ENCODE assay signal across 11 mouse cellular contexts in the genomic region with DNA sequence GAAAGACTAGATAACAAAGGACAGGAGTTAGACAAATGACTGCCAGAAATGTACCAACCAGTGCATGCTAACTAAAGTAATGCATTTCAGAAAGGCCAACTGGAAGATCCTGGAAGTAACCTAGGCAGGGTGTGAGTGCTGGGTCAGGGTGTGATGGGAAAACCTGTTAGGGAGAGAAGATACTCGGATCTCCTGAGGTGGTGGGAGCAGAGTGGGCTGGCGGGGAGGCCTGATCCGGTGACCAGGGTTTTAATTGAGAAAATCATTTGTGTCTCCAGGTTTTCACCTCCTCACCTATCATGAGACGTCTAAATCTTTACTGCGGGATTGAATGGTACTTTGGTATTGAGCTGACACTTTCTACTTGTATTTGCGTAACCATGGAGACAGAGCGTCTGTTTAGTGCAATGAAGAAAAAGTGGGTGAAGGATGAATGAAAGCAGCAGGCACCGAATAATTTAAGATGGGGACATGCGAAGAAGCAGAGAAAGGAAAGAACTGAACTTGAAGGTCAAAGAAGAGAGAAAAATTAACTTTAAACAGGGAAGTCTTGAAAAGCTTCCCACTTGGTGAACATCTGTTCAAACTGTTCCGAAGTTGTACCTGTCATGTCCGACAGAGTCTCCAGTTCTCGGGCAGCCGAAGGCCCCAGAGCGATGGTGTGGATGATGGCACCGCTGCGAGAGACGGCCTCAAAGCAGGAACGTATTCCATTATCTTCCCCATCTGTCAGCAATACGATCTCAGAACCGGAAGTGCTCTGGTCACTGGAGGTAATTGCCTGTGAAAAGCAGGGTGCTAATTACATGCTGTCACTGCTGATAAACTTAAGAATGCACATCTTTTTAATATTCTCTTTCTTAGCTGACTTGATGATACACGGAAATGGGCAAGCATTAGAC. TPM values are rescaled to one million over a fixed set of nuclear protein-coding genes. Genes with fewer than 3 reads are reported as not detected.
DNase-seq lines count a peak whose midpoint lies in the region; ATAC-seq and TF ChIP-seq lines count a peak whose summit lies in the region.
"Not testable (repeated sequence)": the region's sequence is repeated elsewhere in the genome, so short reads cannot be mapped to it uniquely, and the experiment has no call there.
"Had no signal": no experiment of that assay in that cellular context is flagged by ENCODE, and none has a peak within 500 bp of the region (broad histone marks: within the 10 kb centered on the region; RNA-seq: fewer than 3 reads in every experiment).

No protein-coding gene starts in this region.

- not testable (repeated sequence) for H3K4me2 ChIP-seq in forebrain, embryonic 12.5 days; midbrain, embryonic 12.5 days (replicated peaks); midbrain, postnatal 0 days (ENCODE audit: low read depth, low read length, poor library complexity, severe bottlenecking)
- peak overlapping the region; percentile 27 for H3K4me2 ChIP-seq in forebrain, postnatal 0 days (ENCODE audit: low read depth)
- H3K4me2 ChIP-seq in hindbrain, embryonic 15.5 days = peak overlapping the region; percentile 21
- H3K4me2 ChIP-seq in lung, embryonic 16.5 days (ENCODE audit: low read depth, low read length) = 0 out of 2 replicates have a peak overlapping the region, but pooled peaks have one; percentile 11
- peak overlapping the region; percentile 29; the same call in 1 of the 2 replicates for H3K4me2 ChIP-seq in neural tube, embryonic 15.5 days

- 57% methylated on average over 20 of the region's 21 CpGs for WGBS in forebrain, embryonic 12.5 days
- 22% methylated on average over 18 of the region's 21 CpGs for WGBS in forebrain, postnatal 0 days
- WGBS in hindbrain, embryonic 15.5 days = 38% methylated on average over 20 of the region's 21 CpGs
- WGBS in lung, embryonic 16.5 days = 39% methylated on average over 18 of the region's 21 CpGs
- WGBS in midbrain, embryonic 12.5 days = 57% methylated on average over 20 of the region's 21 CpGs
- 41% methylated on average over 17 of the region's 21 CpGs for WGBS in midbrain, postnatal 0 days
- WGBS in neural tube, embryonic 15.5 days = 46% methylated on average over 20 of the region's 21 CpGs

- DNase-seq in forebrain, postnatal 0 days; midbrain, postnatal 0 days (ENCODE audit: low spot score): not testable (repeated sequence)

- not testable (repeated sequence) for TF ChIP-seq CTCF in forebrain, postnatal 0 days (IDR thresholded peaks at IDR 0.05; ENCODE audit: low read depth); midbrain, postnatal 0 days (IDR thresholded peaks at IDR 0.05)

- not testable (repeated sequence) for H3K4me1 ChIP-seq in forebrain, embryonic 12.5 days; forebrain, postnatal 0 days (ENCODE audit: insufficient read depth); hindbrain, embryonic 15.5 days (replicated peaks); lung, embryonic 16.5 days (replicated peaks; ENCODE audit: control insufficient read depth, insufficient read depth, low read length); midbrain, embryonic 12.5 days; midbrain, postnatal 0 days (ENCODE audit: insufficient read depth, low read length); neural tube, embryonic 15.5 days

- not testable (repeated sequence) for H3K36me3 ChIP-seq in forebrain, embryonic 12.5 days (replicated peaks); forebrain, postnatal 0 days (ENCODE audit: insufficient read depth); hindbrain, embryonic 15.5 days; lung, embryonic 16.5 days (ENCODE audit: control insufficient read depth, insufficient read depth, low read length); midbrain, embryonic 12.5 days; midbrain, postnatal 0 days (ENCODE audit: insufficient read depth, low read length); neural tube, embryonic 15.5 days

- not testable (repeated sequence) for H3K27me3 ChIP-seq in forebrain, embryonic 12.5 days; forebrain, postnatal 0 days (ENCODE audit: insufficient read depth, low read length); hindbrain, embryonic 15.5 days; lung, embryonic 16.5 days (ENCODE audit: control insufficient read depth, insufficient read depth, low read depth, low read length); midbrain, embryonic 12.5 days; midbrain, postnatal 0 days (ENCODE audit: insufficient read depth, low read length); neural tube, embryonic 15.5 days (replicated peaks)

- H3K9me3 ChIP-seq in forebrain, embryonic 12.5 days; forebrain, postnatal 0 days (ENCODE audit: low read length); hindbrain, embryonic 15.5 days; lung, embryonic 16.5 days (ENCODE audit: control insufficient read depth, low read length); midbrain, embryonic 12.5 days; midbrain, postnatal 0 days (ENCODE audit: low read length); neural tube, embryonic 15.5 days (replicated peaks): not testable (repeated sequence)

- H3K27ac ChIP-seq in forebrain, embryonic 12.5 days; forebrain, postnatal 0 days (ENCODE audit: low read depth, low read length); hindbrain, embryonic 15.5 days (replicated peaks); lung, embryonic 16.5 days (ENCODE audit: low read length); midbrain, embryonic 12.5 days (replicated peaks); midbrain, postnatal 0 days (ENCODE audit: low read depth, low read length); neural tube, embryonic 15.5 days (replicated peaks): not testable (repeated sequence)

- H3K9ac ChIP-seq in forebrain, embryonic 12.5 days; forebrain, postnatal 0 days; hindbrain, embryonic 15.5 days; lung, embryonic 16.5 days (ENCODE audit: low read length); midbrain, embryonic 12.5 days (replicated peaks); midbrain, postnatal 0 days (replicated peaks; ENCODE audit: low read length, poor library complexity, severe bottlenecking); neural tube, embryonic 15.5 days (replicated peaks): not testable (repeated sequence)

- H3K4me3 ChIP-seq in forebrain, embryonic 12.5 days (replicated peaks); forebrain, postnatal 0 days (ENCODE audit: low read depth, low read length); hindbrain, embryonic 15.5 days; lung, embryonic 16.5 days (ENCODE audit: low read length); midbrain, embryonic 12.5 days; midbrain, postnatal 0 days (ENCODE audit: low read depth, low read length); neural tube, embryonic 15.5 days (replicated peaks): not testable (repeated sequence)

- ATAC-seq in forebrain, embryonic 12.5 days (ENCODE audit: low FRiP score) = peak; percentile 82
- peak; percentile 87 for ATAC-seq in forebrain, postnatal 0 days
- ATAC-seq in hindbrain, embryonic 15.5 days (ENCODE audit: low FRiP score, low read depth) = 0 out of 2 replicates have a peak, but pooled peaks have one; percentile 56
- ATAC-seq in lung, embryonic 16.5 days (ENCODE audit: low read depth) = peak; percentile 49; the same call in 1 of the 2 replicates
- 0 out of 2 replicates have a peak, but pooled peaks have one; percentile 44 for ATAC-seq in midbrain, embryonic 12.5 days (ENCODE audit: low FRiP score, low read depth)
- peak; percentile 63 for ATAC-seq in midbrain, postnatal 0 days (ENCODE audit: low FRiP score)
- not testable (repeated sequence) for ATAC-seq in neural tube, embryonic 15.5 days (ENCODE audit: low FRiP score)

RNA-seq across cellular contexts. Expression of a gene that starts 11.5 kb away (rescaled TPM):
- polyA plus RNA-seq in forebrain, embryonic 12.5 days (2016; fragmentation: Nextera tagmentation; extraction: Ambion mirVana) = 0.12 and 0.20 TPM in 2 replicates
- 0.92 and 1.2 TPM in 2 replicates for total RNA-seq in forebrain, postnatal 0 days (2014; rRNA removed)
- polyA plus RNA-seq in forebrain, postnatal 0 days (2015; fragmentation: Nextera tagmentation; extraction: Ambion mirVana) = 0.93 and 1.4 TPM in 2 replicates
- polyA plus RNA-seq in hindbrain, embryonic 15.5 days (2015; fragmentation: Nextera tagmentation; extraction: Ambion mirVana) = 0.13 and 0.16 TPM in 2 replicates
- polyA plus RNA-seq in lung, embryonic 16.5 days (2015; fragmentation: Nextera tagmentation; extraction: Ambion mirVana) = 3.8 and 4.0 TPM in 2 replicates
- 0.09 TPM in 1 of 2 replicates, not detected in the other for polyA plus RNA-seq in midbrain, embryonic 12.5 days (2016; fragmentation: Nextera tagmentation; extraction: Ambion mirVana)
- total RNA-seq in midbrain, postnatal 0 days (2014; rRNA removed) = 0.27 and 0.52 TPM in 2 replicates
- 1.0 and 1.4 TPM in 2 replicates for polyA plus RNA-seq in midbrain, postnatal 0 days (2015; fragmentation: Nextera tagmentation; extraction: Ambion mirVana)
- 0.27 and 0.79 TPM in 2 replicates for polyA plus RNA-seq in neural tube, embryonic 15.5 days (2015; fragmentation: Nextera tagmentation; extraction: Ambion mirVana)
- polyA plus RNA-seq: embryonic facial prominence, embryonic 10.5 days; macrophage; midbrain, embryonic 10.5 days; myocyte had no signal

RNA-seq across cellular contexts. Expression of a gene that starts 29.2 kb away (rescaled TPM):
- 93.6 and 94.0 TPM in 2 replicates for polyA plus RNA-seq in forebrain, embryonic 12.5 days (2016; fragmentation: Nextera tagmentation; extraction: Ambion mirVana)
- 103 and 118 TPM in 2 replicates for total RNA-seq in forebrain, postnatal 0 days (2014; rRNA removed)
- polyA plus RNA-seq in forebrain, postnatal 0 days (2015; fragmentation: Nextera tagmentation; extraction: Ambion mirVana) = 104 and 128 TPM in 2 replicates
- 111 and 112 TPM in 2 replicates for polyA plus RNA-seq in hindbrain, embryonic 15.5 days (2015; fragmentation: Nextera tagmentation; extraction: Ambion mirVana)
- polyA plus RNA-seq in lung, embryonic 16.5 days (2015; fragmentation: Nextera tagmentation; extraction: Ambion mirVana) = 106 and 119 TPM in 2 replicates
- polyA plus RNA-seq in midbrain, embryonic 12.5 days (2016; fragmentation: Nextera tagmentation; extraction: Ambion mirVana) = 94.2 and 98.4 TPM in 2 replicates
- 96.5 and 111 TPM in 2 replicates for total RNA-seq in midbrain, postnatal 0 days (2014; rRNA removed)
- polyA plus RNA-seq in midbrain, postnatal 0 days (2015; fragmentation: Nextera tagmentation; extraction: Ambion mirVana) = 109 and 130 TPM in 2 replicates
- polyA plus RNA-seq in neural tube, embryonic 15.5 days (2015; fragmentation: Nextera tagmentation; extraction: Ambion mirVana) = 114 TPM in 2 replicates
